In genomic region chr11:76748819-76749218, GRCm38 (mm10) we compare ENCODE assay signal across 21 mouse cellular contexts. TPM values are rescaled to one million over a fixed set of nuclear protein-coding genes. Genes with fewer than 3 reads are reported as not detected.
DNase-seq lines count a peak whose midpoint lies in the region; ATAC-seq and TF ChIP-seq lines count a peak whose summit lies in the region.
"Had no signal": no experiment of that assay in that cellular context is flagged by ENCODE, and none has a peak within 500 bp of the region (broad histone marks: within the 10 kb centered on the region; RNA-seq: fewer than 3 reads in every experiment).

No protein-coding gene starts in this region.

- no peak for TF ChIP-seq POLR2A in liver, adult 2 months (IDR thresholded peaks at IDR 0.05; ENCODE audit: extremely low read depth, insufficient read depth, low read length)
- TF ChIP-seq POLR2A in thymus, adult 2 months (IDR thresholded peaks at IDR 0.05; ENCODE audit: control insufficient read depth, extremely low read depth, insufficient read depth, low read length, poor library complexity) = no peak

- no peak for TF ChIP-seq EP300 in liver, postnatal 0 days (IDR thresholded peaks at IDR 0.05; ENCODE audit: low read depth)

- no peak for TF ChIP-seq CTCF in liver, adult 2 months (IDR thresholded peaks at IDR 0.05; ENCODE audit: low read depth, low read length)
- no peak for TF ChIP-seq CTCF in liver, postnatal 0 days (IDR thresholded peaks at IDR 0.05; ENCODE audit: low read depth)
- TF ChIP-seq CTCF in thymus, adult 2 months (IDR thresholded peaks at IDR 0.05; ENCODE audit: borderline replicate concordance, control insufficient read depth, extremely low read depth, insufficient read depth, low read length, poor library complexity) = no peak

- H3K9me3 ChIP-seq in liver, postnatal 0 days (ENCODE audit: low read length) = no peaks in the 10 kb centered on the region
- no peaks in the 10 kb centered on the region for H3K9me3 ChIP-seq in liver, embryonic 12.5 days (replicated peaks)
- H3K9me3 ChIP-seq: G1E had no signal

- H3K4me1 ChIP-seq in liver, adult 2 months (ENCODE audit: control insufficient read depth, insufficient read depth, low read length) = peaks cover 1% of the 10 kb centered on the region; the same call in 1 of the 2 replicates
- H3K4me1 ChIP-seq in liver, postnatal 0 days (ENCODE audit: insufficient read depth) = no peaks in the 10 kb centered on the region
- H3K4me1 ChIP-seq in liver, embryonic 12.5 days = no peaks in the 10 kb centered on the region
- H3K4me1 ChIP-seq in thymus, adult 2 months (replicated peaks; ENCODE audit: control insufficient read depth, insufficient read depth, low read length) = peaks cover 3% of the 10 kb centered on the region; the same call in 1 of the 2 replicates

- no peaks in the 10 kb centered on the region for H3K79me2 ChIP-seq in liver, adult 2 months (ENCODE audit: control insufficient read depth, insufficient read depth, low read length)

- peak; percentile 63 for DNase-seq in liver, adult 2 months (ENCODE audit: extremely low read depth, low read depth, low spot score)
- no peak for DNase-seq in liver
- DNase-seq in liver, postnatal 0 days = no peak
- no peak for DNase-seq in thymus, adult 2 months
- no peak for DNase-seq in thymus, postnatal 36 days
- DNase-seq: adrenal gland, adult 2 months; adrenal gland, adult 8-10 months; adrenal gland, postnatal 10 days; adrenal gland, postnatal 14 days; adrenal gland, postnatal 25 days; adrenal gland, postnatal 36 days; B cell, adult 2 months; cerebellum, adult 11 months; cerebellum, adult 11-12 months; cerebellum, adult 18-20 months had no signal

- ATAC-seq in liver, postnatal 0 days = peak; percentile 66; the same call in 1 of the 2 replicates
- no peak for ATAC-seq in liver, embryonic 12.5 days
- ATAC-seq: activated CD4-positive, CD25-positive, alpha-beta regulatory T cell, adult 4 months; CD4-positive, CD25-positive, alpha-beta regulatory T cell, adult 4 months; Patski had no signal

- 31% methylated on average over 9 of the region's 9 CpGs for WGBS in liver, adult 2 months
- WGBS in liver, postnatal 0 days (ENCODE audit: insufficient replicate concordance) = 78% methylated on average over 9 of the region's 9 CpGs
- WGBS in liver, embryonic 12.5 days (ENCODE audit: insufficient replicate concordance) = 78% methylated on average over 9 of the region's 9 CpGs
- 86% methylated on average over 9 of the region's 9 CpGs for WGBS in thymus, adult 2 months

- H3K4me2 ChIP-seq in liver, postnatal 0 days (ENCODE audit: low read depth, low read length) = no peak overlapping the region
- no peak overlapping the region for H3K4me2 ChIP-seq in liver, embryonic 12.5 days

- H3K4me3 ChIP-seq in liver, adult 2 months (ENCODE audit: insufficient read depth, low read depth, low read length) = no peak overlapping the region
- H3K4me3 ChIP-seq in liver, postnatal 0 days (ENCODE audit: low read depth, low read length) = no peak overlapping the region
- no peak overlapping the region for H3K4me3 ChIP-seq in liver, embryonic 12.5 days
- no peak overlapping the region for H3K4me3 ChIP-seq in thymus, adult 2 months (ENCODE audit: control insufficient read depth, insufficient read depth, low read length)

- no peak overlapping the region for H3K9ac ChIP-seq in liver, adult 2 months (ENCODE audit: low read depth, low read length)
- no peak overlapping the region for H3K9ac ChIP-seq in liver, postnatal 0 days (replicated peaks)
- no peak overlapping the region for H3K9ac ChIP-seq in liver, embryonic 12.5 days

- peaks cover 50% of the 10 kb centered on the region for H3K36me3 ChIP-seq in liver, adult 2 months (ENCODE audit: control insufficient read depth, insufficient read depth, low read length)
- peaks cover 78% of the 10 kb centered on the region for H3K36me3 ChIP-seq in liver, postnatal 0 days (replicated peaks; ENCODE audit: insufficient read depth, low read length)
- peaks cover 92% of the 10 kb centered on the region for H3K36me3 ChIP-seq in liver, embryonic 12.5 days
- peaks cover 79% of the 10 kb centered on the region for H3K36me3 ChIP-seq in thymus, adult 2 months (ENCODE audit: control insufficient read depth, insufficient read depth, low read length)

- H3K27me3 ChIP-seq in liver, adult 2 months (ENCODE audit: control insufficient read depth, insufficient read depth, low read length) = no peaks in the 10 kb centered on the region
- H3K27me3 ChIP-seq in liver, postnatal 0 days (ENCODE audit: insufficient read depth, low read length) = no peaks in the 10 kb centered on the region
- no peaks in the 10 kb centered on the region for H3K27me3 ChIP-seq in liver, embryonic 12.5 days (replicated peaks)
- no peaks in the 10 kb centered on the region for H3K27me3 ChIP-seq in thymus, adult 2 months (ENCODE audit: control insufficient read depth, insufficient read depth, low read length)
- H3K27me3 ChIP-seq: CH12.LX, Patski had no signal

- H3K27ac ChIP-seq in liver, adult 2 months (replicated peaks; ENCODE audit: insufficient read depth, low read depth, low read length) = no peak overlapping the region
- no peak overlapping the region for H3K27ac ChIP-seq in liver, postnatal 0 days (ENCODE audit: low read depth)
- no peak overlapping the region for H3K27ac ChIP-seq in liver, embryonic 12.5 days
- H3K27ac ChIP-seq in thymus, adult 2 months (ENCODE audit: control insufficient read depth, insufficient read depth, low read length) = peak overlapping the region; percentile 30; the same call in 1 of the 2 replicates

RNA-seq across cellular contexts. Expression of gene Gosr1, which starts 14.6 kb away (rescaled TPM):
- total RNA-seq in liver, adult 2 months (2014; rRNA removed) = 18.9 and 20.1 TPM in 2 replicates
- 13.7 and 14.9 TPM in 2 replicates for polyA plus RNA-seq in liver, adult 2 months (2012; rRNA removed)
- 10.1 and 12.9 TPM in 2 replicates for polyA plus RNA-seq in liver, postnatal 0 days (2015; fragmentation: Nextera tagmentation; extraction: Ambion mirVana)
- polyA plus RNA-seq in liver, embryonic 12.5 days (2016; fragmentation: Nextera tagmentation; extraction: Ambion mirVana) = 13.2 and 15.2 TPM in 2 replicates
- 25.9 and 26.7 TPM in 2 replicates for polyA plus RNA-seq in thymus, adult 2 months (2012; rRNA removed)
